Mouse (Mus musculus) MEL (cell line): ENCODE measurements around the gene Iqcb1. TPM values are rescaled to one million over a fixed set of nuclear protein-coding genes. Genes with fewer than 3 reads are reported as not detected.

Source experiments
- DNase-seq: peaks from one replicate; pipeline ENCODE4 v3.0.0; 2011; ENCODE audit warnings: low read depth, low spot score
- H3K27ac ChIP-seq: 2 replicates; pipeline ENCODE4 v1.5.1; 2012; ENCODE audit warnings: low read depth, mild to moderate bottlenecking, control low read depth, low read length, moderate library complexity; ENCODE audit not compliant: control insufficient read depth
- H3K27me3 ChIP-seq, 2 experiments: fragments of 150-350 bp in 1 of 2; sonication (generic) in 1 of 2; 2 replicates each; pipeline ENCODE4 v1.6.1; 2012; ENCODE audit warnings: low read length in 2 of 2, mild to moderate bottlenecking in 2 of 2, improper control_type of control experiment in 1 of 2, moderate library complexity in 1 of 2; ENCODE audit not compliant: insufficient read depth in 2 of 2, control insufficient read depth in 1 of 2
- H3K36me3 ChIP-seq, 2 experiments: 2 replicates each; pipeline ENCODE4 v1.6.1; 2012 to 2014; ENCODE audit warnings: low read length in 2 of 2, improper control_type of control experiment in 1 of 2, inconsistent platforms in 1 of 2, mild to moderate bottlenecking in 1 of 2; ENCODE audit not compliant: insufficient read depth in 2 of 2, control insufficient read depth in 1 of 2
- H3K4me1 ChIP-seq, 2 experiments: fragments of 150-350 bp in 1 of 2; sonication (generic) in 1 of 2; 2 replicates each; pipeline ENCODE4 v1.6.1; 2012; ENCODE audit warnings: low read length in 2 of 2, improper control_type of control experiment in 1 of 2, mild to moderate bottlenecking in 1 of 2; ENCODE audit not compliant: insufficient read depth in 2 of 2, control insufficient read depth in 1 of 2
- H3K4me3 ChIP-seq, 2 experiments: fragments of 150-350 bp in 1 of 2; sonication (generic) in 1 of 2; 2 replicates each; pipeline ENCODE4 v1.5.1; 2012; ENCODE audit warnings: low read depth in 2 of 2, low read length in 2 of 2, mild to moderate bottlenecking in 2 of 2, moderate library complexity in 2 of 2, control low read depth in 1 of 2, improper control_type of control experiment in 1 of 2; ENCODE audit not compliant: control insufficient read depth in 1 of 2, insufficient read depth in 1 of 2
- H3K79me2 ChIP-seq: 2 replicates; pipeline ENCODE4 v1.6.1; 2012; ENCODE audit warnings: mild to moderate bottlenecking, low read length, moderate library complexity; ENCODE audit not compliant: control insufficient read depth, poor library complexity, insufficient read depth
- H3K9ac ChIP-seq: 2 replicates; pipeline ENCODE4 v1.6.1; 2012; ENCODE audit warnings: low read depth, mild to moderate bottlenecking, control low read depth, low read length, moderate library complexity; ENCODE audit not compliant: control insufficient read depth, poor library complexity, severe bottlenecking
- H3K9me3 ChIP-seq: fragments of 150-350 bp; sonication (generic); replicated peaks from 2 replicates; pipeline ENCODE4 v1.6.1; 2012; ENCODE audit warnings: mild to moderate bottlenecking, low read length, improper control_type of control experiment, moderate library complexity; ENCODE audit not compliant: insufficient read depth
- BHLHE40 ChIP-seq: IDR thresholded peaks from 2 replicates; pipeline ENCODE4 v1.6.1; 2012; ENCODE audit warnings: low read depth, mild to moderate bottlenecking, inconsistent platforms, low read length, improper control_type of control experiment, borderline replicate concordance
- CHD1 ChIP-seq: IDR thresholded peaks from 2 replicates; pipeline ENCODE4 v1.6.1; 2012; ENCODE audit warnings: low read depth, mild to moderate bottlenecking, inconsistent platforms, low read length, improper control_type of control experiment
- CTCF ChIP-seq, 3 experiments: IDR thresholded peaks in 2 of 3; conservative IDR thresholded peaks in 1 of 3; 2 replicates each; pipeline ENCODE4 v1.5.1; 2011 to 2012; ENCODE audit warnings: low read length in 3 of 3, low read depth in 2 of 3, mild to moderate bottlenecking in 2 of 3, improper control_type of control experiment in 1 of 3, inconsistent platforms in 1 of 3, mixed read lengths in 1 of 3, moderate library complexity in 1 of 3; ENCODE audit not compliant: control insufficient read depth in 1 of 3, insufficient read depth in 1 of 3, poor library complexity in 1 of 3, severe bottlenecking in 1 of 3
- E2F4 ChIP-seq: IDR thresholded peaks from 2 replicates; pipeline ENCODE4 v1.6.1; 2011; ENCODE audit warnings: low read depth, low read length, improper control_type of control experiment, borderline replicate concordance
- ELF1 ChIP-seq: IDR thresholded peaks from 2 replicates; pipeline ENCODE4 v1.6.1; 2014; ENCODE audit warnings: low read depth, mild to moderate bottlenecking, inconsistent platforms, low read length, improper control_type of control experiment, moderate library complexity
- EP300 ChIP-seq, 2 experiments: IDR thresholded peaks; 2 replicates each; pipeline ENCODE4 v1.6.1; 2011; ENCODE audit warnings: improper control_type of control experiment in 2 of 2, low read length in 2 of 2, low read depth in 1 of 2, mild to moderate bottlenecking in 1 of 2
- GABPA ChIP-seq: IDR thresholded peaks from 2 replicates; pipeline ENCODE4 v1.6.1; 2012; ENCODE audit warnings: low read depth, mild to moderate bottlenecking, inconsistent platforms, low read length, improper control_type of control experiment, moderate library complexity
- GATA1 ChIP-seq: IDR thresholded peaks from 2 replicates; pipeline ENCODE4 v1.6.1; 2011; ENCODE audit warnings: low read depth, low read length, improper control_type of control experiment
- HCFC1 ChIP-seq: IDR thresholded peaks from 2 replicates; pipeline ENCODE4 v1.6.1; 2012; ENCODE audit warnings: low read depth, mild to moderate bottlenecking, inconsistent platforms, low read length, improper control_type of control experiment, moderate library complexity
- KAT2A ChIP-seq: conservative IDR thresholded peaks from 2 replicates; pipeline ENCODE4 v1.6.1; 2012; ENCODE audit warnings: low read depth, low read length, improper control_type of control experiment, inconsistent platforms
- MAFK ChIP-seq: IDR thresholded peaks from 2 replicates; pipeline ENCODE4 v1.6.1; 2011; ENCODE audit warnings: low read depth, mild to moderate bottlenecking, low read length, improper control_type of control experiment, borderline replicate concordance
- MAX ChIP-seq: IDR thresholded peaks from 2 replicates; pipeline ENCODE4 v1.6.1; 2011; ENCODE audit warnings: low read length, improper control_type of control experiment
- MAZ ChIP-seq: IDR thresholded peaks from 2 replicates; pipeline ENCODE4 v1.6.1; 2012; ENCODE audit warnings: low read depth, mild to moderate bottlenecking, inconsistent platforms, low read length, improper control_type of control experiment
- MEF2A ChIP-seq: IDR thresholded peaks from 2 replicates; pipeline ENCODE4 v1.6.1; 2014; ENCODE audit warnings: low read depth, mild to moderate bottlenecking, inconsistent platforms, low read length, improper control_type of control experiment; ENCODE audit not compliant: poor library complexity, insufficient replicate concordance, severe bottlenecking; ENCODE audit errors: extremely low read depth
- MXI1 ChIP-seq: IDR thresholded peaks from 2 replicates; pipeline ENCODE4 v1.6.1; 2011; ENCODE audit warnings: mild to moderate bottlenecking, low read depth, low read length, improper control_type of control experiment
- MYB ChIP-seq: IDR thresholded peaks from 2 replicates; pipeline ENCODE4 v1.6.1; 2011; ENCODE audit warnings: mild to moderate bottlenecking, low read depth, low read length, improper control_type of control experiment
- NELFE ChIP-seq: IDR thresholded peaks from 2 replicates; pipeline ENCODE4 v1.6.1; 2011; ENCODE audit warnings: low read depth, low read length, improper control_type of control experiment
- RAD21 ChIP-seq: IDR thresholded peaks from 2 replicates; pipeline ENCODE4 v1.6.1; 2011; ENCODE audit warnings: mild to moderate bottlenecking, low read depth, low read length, improper control_type of control experiment
- SIN3A ChIP-seq: IDR thresholded peaks from 2 replicates; pipeline ENCODE4 v1.6.1; 2012; ENCODE audit warnings: low read length, improper control_type of control experiment, inconsistent platforms
- TAL1 ChIP-seq: IDR thresholded peaks from 2 replicates; pipeline ENCODE4 v1.6.1; 2012; ENCODE audit warnings: mild to moderate bottlenecking, inconsistent platforms, low read length, moderate library complexity, mixed read lengths
- TBP ChIP-seq: IDR thresholded peaks from 2 replicates; pipeline ENCODE4 v1.8.0; 2011; ENCODE audit warnings: low read depth, low read length, improper control_type of control experiment
- TCF12 ChIP-seq: IDR thresholded peaks from 2 replicates; pipeline ENCODE4 v1.6.1; 2014; ENCODE audit warnings: low read depth, mild to moderate bottlenecking, inconsistent platforms, low read length, improper control_type of control experiment, moderate library complexity
- UBTF ChIP-seq: IDR thresholded peaks from 2 replicates; pipeline ENCODE4 v1.6.1; 2012; ENCODE audit warnings: low read depth, mild to moderate bottlenecking, inconsistent platforms, low read length, improper control_type of control experiment, moderate library complexity, borderline replicate concordance; ENCODE audit not compliant: insufficient read depth
- USF1 ChIP-seq: IDR thresholded peaks from 2 replicates; pipeline ENCODE4 v1.6.1; 2014; ENCODE audit warnings: low read depth, mild to moderate bottlenecking, inconsistent platforms, low read length, improper control_type of control experiment, moderate library complexity
- USF2 ChIP-seq, 2 experiments: IDR thresholded peaks; 2 replicates each; pipeline ENCODE4 v1.6.1; 2011 to 2012; ENCODE audit warnings: improper control_type of control experiment in 2 of 2, low read length in 2 of 2, borderline replicate concordance in 1 of 2, inconsistent platforms in 1 of 2, low read depth in 1 of 2, mild to moderate bottlenecking in 1 of 2; ENCODE audit not compliant: insufficient read depth in 1 of 2
- ZKSCAN1 ChIP-seq: IDR thresholded peaks from 2 replicates; pipeline ENCODE4 v1.6.1; 2012; ENCODE audit warnings: low read depth, mild to moderate bottlenecking, inconsistent platforms, low read length, improper control_type of control experiment, moderate library complexity
- ZMIZ1 ChIP-seq: IDR thresholded peaks from 2 replicates; pipeline ENCODE4 v1.6.1; 2012; ENCODE audit warnings: low read depth, mild to moderate bottlenecking, inconsistent platforms, low read length, improper control_type of control experiment, moderate library complexity
- polyA plus RNA-seq, 2 experiments: library from polyadenylated mRNA; stranded (reverse) in 1 of 2; unstranded in 1 of 2; fragments of >175 nt in 1 of 2; fragments of >200 nt in 1 of 2; gene quantifications; 2 replicates each; pipeline versions ENCODE4 v1.2.1 to v1.2.4; 2012; ENCODE audit warnings: low replicate concordance in 2 of 2, low read depth in 1 of 2; ENCODE audit not compliant: insufficient read length in 2 of 2, insufficient read depth in 1 of 2, missing spikeins in 1 of 2
- total RNA-seq: library from RNA; depleted of rRNA; stranded (reverse); fragments of 300-350 nt; gene quantifications from 2 replicates; pipeline ENCODE4 v1.2.3, GENCODE M21; 2012

Gene Iqcb1
- total and polyA plus RNA-seq, 3 experiments: 8.7 to 14.2 TPM; not detected in 1

GRCm38 (mm10) chr16:36903156-36903555, 75.0 kb downstream of the Iqcb1 start:
- Histone ChIP-seq H3K79me2 (no peaks in the 10 kb centered on the region), H3K36me3 (peaks cover 0 to 2% of the 10 kb centered on the region in 2 experiments; a peak in 2 of 4 replicates), H3K27ac (no peak overlapping the region), H3K4me3 (no peak overlapping the region), H3K9me3 (no peaks in the 10 kb centered on the region), H3K27me3 (no peaks in the 10 kb centered on the region), H3K4me1 (no peaks in the 10 kb centered on the region), H3K9ac (no peak overlapping the region)
- TF ChIP-seq CHD1 (no peak), TAL1 (no peak), MEF2A (no peak), E2F4 (no peak), CTCF (IDR thresholded peaks at IDR 0.05 in 2 of 3, conservative IDR thresholded peaks at IDR 0.05 in 1 of 3; ENCODE audit: control insufficient read depth in 1 of 3, insufficient read depth in 1 of 3, low read depth in 2 of 3, low read length in 3 of 3, poor library complexity in 1 of 3, severe bottlenecking in 1 of 3) (no peak), EP300 (IDR thresholded peaks at IDR 0.05; ENCODE audit: low read depth in 1 of 2, low read length in 2 of 2) (no peak), GATA1 (no peak), MAZ (no peak), HCFC1 (no peak), KAT2A (no peak), ELF1 (no peak), NELFE (no peak)
- DNase-seq: no peak

GRCm38 (mm10) chr16:36911909-36912308, 83.7 kb downstream of the Iqcb1 start:
- Histone ChIP-seq H3K9me3 (no peaks in the 10 kb centered on the region), H3K4me1 (no peaks in the 10 kb centered on the region), H3K79me2 (no peaks in the 10 kb centered on the region), H3K27ac (no peak overlapping the region), H3K36me3 (no peaks in the 10 kb centered on the region), H3K9ac (no peak overlapping the region), H3K4me3 (no peak overlapping the region), H3K27me3 (no peaks in the 10 kb centered on the region)
- no peak for DNase-seq
- TF ChIP-seq MAZ: no peak
- no peak for TF ChIP-seq USF1
- no peak for TF ChIP-seq GABPA
- TF ChIP-seq UBTF: no peak

- H3K4me1 ChIP-seq: no peaks in the 10 kb centered on the region
- no peak for DNase-seq
- no peak overlapping the region for H3K9ac ChIP-seq
- H3K4me3 ChIP-seq: no peak overlapping the region
- no peaks in the 10 kb centered on the region for H3K79me2 ChIP-seq
- H3K36me3 ChIP-seq: no peaks in the 10 kb centered on the region
- H3K27me3 ChIP-seq: no peaks in the 10 kb centered on the region
- no peaks in the 10 kb centered on the region for H3K9me3 ChIP-seq
- no peak overlapping the region for H3K27ac ChIP-seq
- TF ChIP-seq CHD1 (no peak), BHLHE40 (no peak), TCF12 (no peak), TBP (no peak), MAFK (no peak), USF2 (IDR thresholded peaks at IDR 0.05; ENCODE audit: borderline replicate concordance in 1 of 2, insufficient read depth in 1 of 2, low read depth in 1 of 2, low read length in 2 of 2) (no peak), MXI1 (no peak), SIN3A (no peak), MYB (no peak), ZKSCAN1 (no peak), HCFC1 (no peak), GABPA (no peak), MAX (no peak), GATA1 (no peak), ZMIZ1 (no peak), RAD21 (no peak)
These were observed 84.1 kb downstream of the Iqcb1 start for GRCm38 (mm10) chr16:36912311-36912710.
